Mouse (Mus musculus) C2C12 (cell line): ENCODE results near the gene Gpr62. TPM values are rescaled to one million over a fixed set of nuclear protein-coding genes. Genes with fewer than 3 reads are reported as not detected.
"Not testable (repeated sequence)": the region's sequence is repeated elsewhere in the genome, so short reads cannot be mapped to it uniquely, and the experiment has no call there.

Experiments used
- H3K27me3 ChIP-seq: one replicate; pipeline ENCODE4 v1.6.1; 2011; ENCODE audit not compliant: control insufficient read depth, insufficient read depth, insufficient read length
- H3K36me3 ChIP-seq: one replicate; pipeline ENCODE4 v1.6.1; 2011; ENCODE audit not compliant: control insufficient read depth, insufficient read depth
- H3K4me3 ChIP-seq: one replicate; pipeline ENCODE4 v1.5.1; 2011; ENCODE audit warnings: mild to moderate bottlenecking, control low read depth; ENCODE audit not compliant: poor library complexity, insufficient read depth, severe bottlenecking
- H3K79me2 ChIP-seq: one replicate; pipeline ENCODE4 v1.6.1; 2011; ENCODE audit not compliant: control insufficient read depth, insufficient read depth
- H3K79me3 ChIP-seq: one replicate; pipeline ENCODE4 v1.6.1; 2011; ENCODE audit warnings: low read depth, control low read depth
- H3ac ChIP-seq: one replicate; pipeline ENCODE3; 2011; ENCODE audit warnings: low read depth; ENCODE audit not compliant: control insufficient read depth, insufficient read length
- CEBPB ChIP-seq: IDR thresholded peaks from one replicate; pipeline ENCODE4 v1.6.1; 2011; ENCODE audit warnings: low read depth, mild to moderate bottlenecking, control low read depth, moderate library complexity
- CTCF ChIP-seq: IDR thresholded peaks from one replicate; pipeline ENCODE4 v1.5.1; 2011; ENCODE audit not compliant: control insufficient read depth, insufficient read depth, insufficient read length
- FOSL1 ChIP-seq: IDR thresholded peaks from one replicate; pipeline ENCODE4 v1.8.0; 2011; ENCODE audit warnings: mild to moderate bottlenecking, low read length; ENCODE audit not compliant: poor library complexity, insufficient read depth, severe bottlenecking
- MAX ChIP-seq: IDR thresholded peaks from one replicate; pipeline ENCODE4 v1.6.1; 2011; ENCODE audit warnings: mild to moderate bottlenecking, control low read depth
- MYOD1 ChIP-seq: IDR thresholded peaks from one replicate; pipeline ENCODE4 v1.6.1; 2011; ENCODE audit warnings: low read depth; ENCODE audit not compliant: control insufficient read depth, insufficient read length
- MYOG ChIP-seq: IDR thresholded peaks from one replicate; pipeline ENCODE4 v1.6.1; 2011; ENCODE audit not compliant: control insufficient read depth, insufficient read length; ENCODE audit errors: extremely low read depth
- USF1 ChIP-seq: IDR thresholded peaks from one replicate; pipeline ENCODE4 v1.6.1; 2011; ENCODE audit warnings: low read depth, mild to moderate bottlenecking, control low read depth, moderate library complexity
- polyA plus RNA-seq: library from polyadenylated mRNA; unstranded; fragments of >200 nt; fragmentation: generic; extraction: Trizol; gene quantifications from one replicate; pipeline ENCODE4 v1.2.1, GENCODE M21; 2012; ENCODE audit warnings: missing spikeins

The Gpr62 gene
- polyA plus RNA-seq, 1 experiment: 0.29 TPM

DNA sequence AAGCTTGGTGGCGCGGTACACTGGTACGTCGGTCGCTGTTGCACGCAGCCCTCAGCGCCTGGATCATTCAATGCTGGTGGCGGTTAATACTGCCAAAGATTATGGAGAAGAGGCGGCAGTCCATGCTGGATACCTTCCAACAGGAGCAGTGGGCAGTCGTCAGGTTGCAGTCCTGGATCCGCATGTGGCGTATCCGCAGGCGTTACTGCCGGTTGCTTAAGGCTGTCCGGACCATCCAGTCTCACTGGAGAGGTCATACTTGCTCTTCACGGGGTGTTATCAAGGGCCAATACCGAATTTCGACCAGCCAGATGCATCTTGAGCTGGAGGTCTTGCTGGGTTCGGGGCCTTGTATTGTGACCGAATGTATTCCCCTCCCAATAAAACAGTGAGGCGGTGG is 36.1 kb upstream of the Gpr62 start:
- no peaks in the 10 kb centered on the region for H3K79me3 ChIP-seq

DNA sequence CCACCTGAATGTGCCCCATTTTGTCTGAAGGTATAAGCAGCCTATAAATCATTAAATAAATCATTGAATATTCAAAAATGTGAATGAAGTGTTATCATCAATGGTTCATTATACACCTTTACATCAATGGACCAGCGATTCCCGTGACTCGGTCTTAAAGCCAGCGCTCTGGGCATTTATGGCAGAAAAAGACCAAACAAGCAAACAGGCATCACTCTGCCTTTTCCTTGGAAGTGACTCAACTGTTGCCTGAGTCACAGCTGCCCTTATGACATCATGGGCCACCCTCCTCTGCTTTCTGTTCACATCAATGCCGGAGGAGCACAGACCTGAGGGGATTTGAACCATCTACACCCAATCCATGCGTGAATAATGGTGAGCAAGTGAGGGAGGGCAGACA is 33.9 kb upstream of the Gpr62 start, which contains the start of gene Iqcf1:
Gene Iqcf1, plus strand, starts transcription at position 301 of the 400 bp plus-strand sequence.
- no peaks in the 10 kb centered on the region for H3K27me3 ChIP-seq
- no peak for TF ChIP-seq CTCF
- no peak for TF ChIP-seq FOSL1
- no peak for TF ChIP-seq MYOD1
- no peak for TF ChIP-seq MYOG
- no peak for TF ChIP-seq USF1
- no peak for TF ChIP-seq CEBPB
- TF ChIP-seq MAX: no peak
- H3ac ChIP-seq: no peak within 1 kb of the TSS
- H3K79me2 ChIP-seq: no peaks in the 10 kb centered on the region
- H3K4me3 ChIP-seq: no peak within 1 kb of the TSS
- no peaks in the 10 kb centered on the region for H3K79me3 ChIP-seq
- H3K36me3 ChIP-seq: no peaks in the 10 kb centered on the region

More for the DNA sequence above, 36.1 kb upstream of the Gpr62 start:
- Histone ChIP-seq H3K27me3 (no peaks in the 10 kb centered on the region), H3K4me3 (no peak overlapping the region), H3ac (no peak overlapping the region), H3K79me2 (no peaks in the 10 kb centered on the region), H3K36me3 (no peaks in the 10 kb centered on the region)
- TF ChIP-seq FOSL1 (no peak), MYOD1 (no peak), MAX (no peak), MYOG (no peak), USF1 (no peak), CEBPB (no peak), CTCF (no peak)

DNA sequence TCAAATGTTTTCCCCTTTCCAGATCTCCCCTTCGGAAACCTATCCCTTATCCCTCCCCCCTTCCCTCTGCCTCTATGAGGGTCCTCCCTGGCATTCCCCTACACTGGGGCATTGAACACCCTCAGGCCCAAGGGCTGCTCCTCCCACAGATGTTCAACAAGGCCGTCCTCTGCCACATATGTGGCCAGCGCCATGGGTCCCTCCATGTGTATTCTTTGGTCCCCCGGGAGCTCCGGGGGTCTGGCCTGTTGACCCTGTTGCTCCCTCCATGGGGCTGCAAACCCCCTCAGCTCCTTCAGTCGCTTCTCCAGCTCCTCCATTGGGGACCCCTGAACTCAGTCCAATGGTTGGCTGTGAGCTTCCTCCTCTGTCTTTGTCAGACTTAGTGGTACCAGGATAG is 21.9 kb upstream of the Gpr62 start:
- not testable (repeated sequence) for H3K27me3 ChIP-seq, H3K79me2 ChIP-seq, H3K79me3 ChIP-seq, H3K4me3 ChIP-seq, H3ac ChIP-seq
- H3K36me3 ChIP-seq: peaks cover 18% of the 10 kb centered on the region

- TF ChIP-seq CTCF (no peak), FOSL1 (no peak), USF1 (no peak), MAX (no peak), CEBPB (no peak), MYOG (no peak), MYOD1 (no peak)
These were observed 19.3 kb upstream of the Gpr62 start for GRCm38 (mm10) chr9:106485076-106485475.

GRCm38 (mm10) chr9:106483606-106484005 is 17.9 kb upstream of the Gpr62 start:
- TF ChIP-seq MYOD1 (no peak), MYOG (no peak), MAX (no peak), FOSL1 (no peak), CEBPB (no peak), USF1 (no peak), CTCF (no peak)
- Histone ChIP-seq H3K4me3 (no peak overlapping the region), H3K79me2 (peaks cover 18% of the 10 kb centered on the region), H3K79me3 (peaks cover 7% of the 10 kb centered on the region), H3K27me3 (no peaks in the 10 kb centered on the region), H3ac (no peak overlapping the region), H3K36me3 (peaks cover 11% of the 10 kb centered on the region)

More at GRCm38 (mm10) chr9:106485076-106485475, 19.3 kb upstream of the Gpr62 start:
- Histone ChIP-seq H3K79me3 (no peaks in the 10 kb centered on the region), H3ac (no peak overlapping the region), H3K79me2 (peaks cover 4% of the 10 kb centered on the region), H3K36me3 (peaks cover 18% of the 10 kb centered on the region), H3K27me3 (no peaks in the 10 kb centered on the region), H3K4me3 (no peak overlapping the region)

GRCm38 (mm10) chr9:106483136-106483535 is 17.4 kb upstream of the Gpr62 start:
- Histone ChIP-seq H3ac (no peak overlapping the region), H3K27me3 (no peaks in the 10 kb centered on the region), H3K79me3 (peaks cover 10% of the 10 kb centered on the region), H3K36me3 (peaks cover 11% of the 10 kb centered on the region), H3K79me2 (peaks cover 23% of the 10 kb centered on the region), H3K4me3 (no peak overlapping the region)
- TF ChIP-seq USF1 (no peak), MYOG (no peak), CTCF (no peak), FOSL1 (no peak), MYOD1 (no peak), CEBPB (no peak), MAX (no peak)
